Mouse (Mus musculus) neural tube, embryonic 15.5 days (tissue): Measurements from ENCODE around the gene Gm8180. TPM values are rescaled to one million over a fixed set of nuclear protein-coding genes. Genes with fewer than 3 reads are reported as not detected.

ENCODE experiments used
- polyA plus RNA-seq: library from polyadenylated mRNA; unstranded; fragments of >200 nt; fragmentation: Nextera tagmentation; extraction: Ambion mirVana; gene quantifications from 2 replicates; pipeline ENCODE4 v1.2.1, GENCODE M21; 2015

Gene Gm8180
- polyA plus RNA-seq, 1 experiment from 2014 or later = not detected

Other genes with a start within 250 kb of the Gm8180 start
- gene Gm5799, start 241.2 kb downstream of the Gm8180 start, polyA plus RNA-seq = not detected in 2 replicates
- gene Gm17654, start 205.6 kb downstream of the Gm8180 start, polyA plus RNA-seq = not detected in 2 replicates
- not detected in 2 replicates for gene Gm10375, start 176.7 kb downstream of the Gm8180 start, polyA plus RNA-seq
- not detected in 2 replicates for gene Gm8165, start 107.5 kb downstream of the Gm8180 start, polyA plus RNA-seq
- 0.61 and 0.92 TPM in 2 replicates for gene Gm7324, start 86.9 kb downstream of the Gm8180 start, polyA plus RNA-seq
- gene Gm16506, start 57.3 kb downstream of the Gm8180 start, polyA plus RNA-seq = not detected in 2 replicates
- not detected in 2 replicates for gene Gm6526, start 36.9 kb downstream of the Gm8180 start, polyA plus RNA-seq
- gene Ear1, start 90.8 kb upstream of the Gm8180 start, polyA plus RNA-seq = 0.45 TPM in 1 of 2 replicates, not detected in the other
- not detected in 2 replicates for gene Ear10, start 138.8 kb upstream of the Gm8180 start, polyA plus RNA-seq
- gene Gm8113, start 140.6 kb upstream of the Gm8180 start, polyA plus RNA-seq = 7.1 and 8.3 TPM in 2 replicates
- not detected in 2 replicates for gene Ang5, start 172.3 kb upstream of the Gm8180 start, polyA plus RNA-seq
- not detected in 2 replicates for gene Ang6, start 217.5 kb upstream of the Gm8180 start, polyA plus RNA-seq